ENCODE assay signal across 31 mouse cellular contexts in genomic region chr16:84902995-84903394, GRCm38 (mm10).
DNase-seq lines count a peak whose midpoint lies in the region; ATAC-seq and TF ChIP-seq lines count a peak whose summit lies in the region.
"Had no signal": no experiment of that assay in that cellular context is flagged by ENCODE, and none has a peak within 500 bp of the region (broad histone marks: within the 10 kb centered on the region; RNA-seq: fewer than 3 reads in every experiment).

No protein-coding gene starts in this region.

- intact Hi-C loops in left cerebral cortex, postnatal 10 days (cut with DNase I) = no loop called here

- TF ChIP-seq EP300 in lung, postnatal 0 days (IDR thresholded peaks at IDR 0.05) = no peak

- DNase-seq in lung, postnatal 0 days (ENCODE audit: low spot score) = no peak
- DNase-seq in lung, postnatal 36 days = no peak
- no peak for DNase-seq in ES-E14 (ENCODE audit: low read depth, low spot score)
- peak; percentile 32 for DNase-seq in R1 (ENCODE audit: low read depth, low spot score)
- no peak for DNase-seq in forebrain, embryonic 11.5 days (ENCODE audit: low spot score)
- no peak for DNase-seq in left cerebral cortex, postnatal 10 days (ENCODE audit: extremely low spot score in 1 of 2, low spot score in 2 of 2)
- no peak for DNase-seq in limb, embryonic 10.5 days (ENCODE audit: low spot score)
- DNase-seq: adrenal gland, adult 8-10 months; adrenal gland, postnatal 25 days; cerebellum, adult 11-12 months; cerebellum, adult 8-10 months; cerebellum, postnatal 10 days; cerebellum, postnatal 36 days; embryo, embryonic 11 days; gastrocnemius, postnatal 25 days; heart, adult 2 months; heart, postnatal 14 days had no signal

- no peaks in the 10 kb centered on the region for H3K4me1 ChIP-seq in lung, postnatal 0 days (ENCODE audit: insufficient read depth, low read depth, low read length)
- H3K4me1 ChIP-seq in E14TG2a.4 (replicated peaks; ENCODE audit: low read depth, low read length) (no peaks in the 10 kb centered on the region), ES-E14 (ENCODE audit: control insufficient read depth in 2 of 2, insufficient read depth in 2 of 2, low read length in 2 of 2, poor library complexity in 1 of 2) (no peaks in the 10 kb centered on the region)
- H3K4me1 ChIP-seq in forebrain, embryonic 11.5 days (replicated peaks; ENCODE audit: control insufficient read depth, insufficient read depth, low read length) = no peaks in the 10 kb centered on the region
- H3K4me1 ChIP-seq in limb, embryonic 10.5 days = no peaks in the 10 kb centered on the region
- H3K4me1 ChIP-seq: embryonic facial prominence, embryonic 10.5 days; forebrain, embryonic 13.5 days; heart, embryonic 10.5 days; heart, embryonic 13.5 days; hindbrain, embryonic 13.5 days had no signal

- H3K27ac ChIP-seq in lung, postnatal 0 days (ENCODE audit: low read length) = no peak overlapping the region
- H3K27ac ChIP-seq in ES-E14 (ENCODE audit: insufficient read depth, low read depth, low read length, poor library complexity, severe bottlenecking) = no peak overlapping the region
- H3K27ac ChIP-seq in forebrain, embryonic 11.5 days (ENCODE audit: low read depth, low read length) = no peak overlapping the region
- no peak overlapping the region for H3K27ac ChIP-seq in limb, embryonic 10.5 days
- H3K27ac ChIP-seq: embryonic facial prominence, embryonic 10.5 days; embryonic facial prominence, embryonic 13.5 days; forebrain, embryonic 13.5 days; heart, adult 2 months; heart, embryonic 10.5 days; heart, embryonic 13.5 days; hindbrain, embryonic 13.5 days; hindbrain, postnatal 0 days had no signal

- H3K9ac ChIP-seq in lung, postnatal 0 days (replicated peaks; ENCODE audit: low read depth) = no peak overlapping the region
- H3K9ac ChIP-seq in ES-E14 (ENCODE audit: insufficient read depth, low read depth, low read length, poor library complexity, severe bottlenecking) = no peak overlapping the region
- no peak overlapping the region for H3K9ac ChIP-seq in forebrain, embryonic 11.5 days (ENCODE audit: low read length)
- H3K9ac ChIP-seq: embryonic facial prominence, embryonic 13.5 days; forebrain, embryonic 13.5 days; heart, embryonic 13.5 days; hindbrain, embryonic 13.5 days had no signal

- no peaks in the 10 kb centered on the region for H3K9me3 ChIP-seq in lung, postnatal 0 days (ENCODE audit: low read length)
- H3K9me3 ChIP-seq in E14TG2a.4 (ENCODE audit: low read length) = no peaks in the 10 kb centered on the region
- H3K9me3 ChIP-seq in ES-E14 (ENCODE audit: control insufficient read depth, insufficient read depth, low read depth, low read length) = no peaks in the 10 kb centered on the region
- no peaks in the 10 kb centered on the region for H3K9me3 ChIP-seq in forebrain, embryonic 11.5 days (ENCODE audit: control insufficient read depth, low read length)
- no peaks in the 10 kb centered on the region for H3K9me3 ChIP-seq in limb, embryonic 10.5 days (replicated peaks)
- H3K9me3 ChIP-seq: embryonic facial prominence, embryonic 10.5 days; forebrain, embryonic 13.5 days; heart, embryonic 10.5 days; heart, embryonic 13.5 days; hindbrain, embryonic 13.5 days had no signal

- in situ Hi-C loops in ES-E14 (cut with MboI; ENCODE audit: low sequenced_read_pairs in 2 of 2, unreplicated experiment in 2 of 2) = no loop called here

- 0 out of 2 replicates have a peak, but pooled peaks have one; percentile 2 for TF ChIP-seq CTCF in lung, postnatal 0 days (IDR thresholded peaks at IDR 0.05)
- peak; percentile 24; the same call in 1 of the 2 replicates for TF ChIP-seq CTCF in E14TG2a.4 (conservative IDR thresholded peaks at IDR 0.05; ENCODE audit: low read length)

- H3K27me3 ChIP-seq in lung, postnatal 0 days (replicated peaks; ENCODE audit: insufficient read depth, low read length) = no peaks in the 10 kb centered on the region
- no peaks in the 10 kb centered on the region for H3K27me3 ChIP-seq in E14TG2a.4 (ENCODE audit: insufficient read depth, low read length)
- H3K27me3 ChIP-seq in forebrain, embryonic 11.5 days (ENCODE audit: control insufficient read depth, insufficient read depth, low read length) = no peaks in the 10 kb centered on the region
- H3K27me3 ChIP-seq in limb, embryonic 10.5 days (ENCODE audit: low read depth, poor library complexity, severe bottlenecking) = no peaks in the 10 kb centered on the region
- H3K27me3 ChIP-seq: embryonic facial prominence, embryonic 13.5 days; forebrain, embryonic 13.5 days; heart, embryonic 13.5 days; hindbrain, embryonic 13.5 days had no signal

- no peak overlapping the region for H3K4me2 ChIP-seq in lung, postnatal 0 days (replicated peaks; ENCODE audit: low read depth, low read length)
- no peak overlapping the region for H3K4me2 ChIP-seq in forebrain, embryonic 11.5 days (ENCODE audit: low read depth, low read length, severe bottlenecking)
- H3K4me2 ChIP-seq: embryonic facial prominence, embryonic 13.5 days; forebrain, embryonic 13.5 days; heart, embryonic 13.5 days; hindbrain, embryonic 13.5 days had no signal

- WGBS in lung, postnatal 0 days = 88% methylated on average over 4 of the region's 4 CpGs
- 88% methylated on average over 4 of the region's 4 CpGs for WGBS in forebrain, embryonic 11.5 days
- WGBS in limb, embryonic 10.5 days = 87% methylated on average over 4 of the region's 4 CpGs

- ATAC-seq in lung, postnatal 0 days = no peak
- no peak for ATAC-seq in forebrain, embryonic 11.5 days (replicated peaks; ENCODE audit: low FRiP score)
- ATAC-seq: activated CD4-positive, CD25-positive, alpha-beta regulatory T cell, adult 4 months; CD4-positive, CD25-positive, alpha-beta regulatory T cell, adult 4 months; forebrain, embryonic 13.5 days; forebrain, embryonic 16.5 days; hindbrain, postnatal 0 days; inflammation-experienced regulatory T-cells, adult 6 months; intestine, embryonic 16.5 days had no signal

- H3K36me3 ChIP-seq in lung, postnatal 0 days (ENCODE audit: insufficient read depth, low read length) = no peaks in the 10 kb centered on the region
- H3K36me3 ChIP-seq in E14TG2a.4 (ENCODE audit: insufficient read depth, low read length) (no peaks in the 10 kb centered on the region), ES-E14 (ENCODE audit: control insufficient read depth, insufficient read depth, low read length, poor library complexity, severe bottlenecking) (no peaks in the 10 kb centered on the region)
- no peaks in the 10 kb centered on the region for H3K36me3 ChIP-seq in forebrain, embryonic 11.5 days (ENCODE audit: control insufficient read depth, insufficient read depth, low read length)
- H3K36me3 ChIP-seq in limb, embryonic 10.5 days = no peaks in the 10 kb centered on the region
- H3K36me3 ChIP-seq: embryonic facial prominence, embryonic 10.5 days; embryonic facial prominence, embryonic 13.5 days; heart, embryonic 10.5 days; heart, embryonic 13.5 days; hindbrain, embryonic 13.5 days had no signal

- H3K4me3 ChIP-seq in lung, postnatal 0 days (ENCODE audit: low read depth, low read length) = no peak overlapping the region
- H3K4me3 ChIP-seq in E14TG2a.4 (replicated peaks; ENCODE audit: low read length) (no peak overlapping the region), ES-E14 (ENCODE audit: insufficient read depth in 1 of 2, low read depth in 1 of 2, low read length in 2 of 2, poor library complexity in 1 of 2, severe bottlenecking in 1 of 2) (no peak overlapping the region)
- no peak overlapping the region for H3K4me3 ChIP-seq in forebrain, embryonic 11.5 days (ENCODE audit: low read depth, low read length)
- H3K4me3 ChIP-seq in limb, embryonic 10.5 days = no peak overlapping the region
- H3K4me3 ChIP-seq: embryonic facial prominence, embryonic 10.5 days; embryonic facial prominence, embryonic 13.5 days; erythroblast, embryonic 14.5 days; forebrain, embryonic 13.5 days; heart, adult 2 months; heart, embryonic 10.5 days; heart, embryonic 13.5 days; hindbrain, embryonic 13.5 days had no signal

TF ChIP-seq in ES-E14, 5 proteins besides CTCF, POLR2A, EP300 and RAD21:
- TF ChIP-seq CHD2 (IDR thresholded peaks at IDR 0.05; ENCODE audit: low read depth, low read length) (no peak), ZNF384 (IDR thresholded peaks at IDR 0.05; ENCODE audit: low read depth, low read length) (no peak), ZC3H11A (IDR thresholded peaks at IDR 0.05; ENCODE audit: borderline replicate concordance, low read depth, low read length) (0 out of 2 replicates have a peak, but pooled peaks have one; percentile 4), MAFK (IDR thresholded peaks at IDR 0.05; ENCODE audit: insufficient read depth, low read depth, low read length) (no peak), HCFC1 (IDR thresholded peaks at IDR 0.05; ENCODE audit: borderline replicate concordance, insufficient read depth, low read length) (no peak)
